Mouse (Mus musculus) midbrain, embryonic 14.5 days (tissue): ENCODE results near the gene Chrm3. TPM values are rescaled to one million over a fixed set of nuclear protein-coding genes. Genes with fewer than 3 reads are reported as not detected.

ENCODE experiments used
- ATAC-seq: fragments of 200-750 bp; cut with Nextera tagmentation; 2 replicates; pipeline ENCODE4 v1.8.0; 2017; ENCODE audit warnings: moderate number of reproducible peaks, moderate library complexity; ENCODE audit not compliant: low FRiP score, low TSS enrichment
- DNase-seq: peaks from one replicate; pipeline ENCODE4 v3.0.0-alpha.2; 2015
- H3K27ac ChIP-seq: fragments of 300-500 bp; sonication (generic); replicated peaks from 2 replicates; pipeline ENCODE4 v1.5.1; 2014; ENCODE audit warnings: mild to moderate bottlenecking, low read depth, low read length, moderate library complexity
- H3K27me3 ChIP-seq: fragments of 300-500 bp; sonication (generic); 2 replicates; pipeline ENCODE4 v1.6.1; 2014; ENCODE audit warnings: low read length, control low read depth, mixed read lengths; ENCODE audit not compliant: control insufficient read depth, insufficient read depth
- H3K36me3 ChIP-seq: fragments of 300-500 bp; sonication (generic); 2 replicates; pipeline ENCODE4 v1.6.1; 2014; ENCODE audit warnings: low read length, control low read depth; ENCODE audit not compliant: control insufficient read depth, insufficient read depth
- H3K4me1 ChIP-seq: fragments of 300-500 bp; sonication (generic); 2 replicates; pipeline ENCODE4 v1.6.1; 2014; ENCODE audit warnings: mild to moderate bottlenecking, antibody characterized with exemption, low read length, control low read depth; ENCODE audit not compliant: control insufficient read depth, insufficient read depth
- H3K4me2 ChIP-seq: fragments of 300-500 bp; sonication (generic); 2 replicates; pipeline ENCODE4 v1.6.1; 2014; ENCODE audit warnings: mild to moderate bottlenecking, low read length, moderate library complexity
- H3K4me3 ChIP-seq: fragments of 300-500 bp; sonication (generic); replicated peaks from 2 replicates; pipeline ENCODE4 v1.5.1; 2014; ENCODE audit warnings: low read depth, low read length
- H3K9ac ChIP-seq: fragments of 300-500 bp; sonication (generic); replicated peaks from 2 replicates; pipeline ENCODE4 v1.6.1; 2014; ENCODE audit warnings: mild to moderate bottlenecking, low read length, moderate library complexity
- H3K9me3 ChIP-seq: fragments of 300-500 bp; sonication (generic); 2 replicates; pipeline ENCODE4 v1.6.1; 2016; ENCODE audit warnings: low read length, control low read depth, mixed read lengths; ENCODE audit not compliant: control insufficient read depth
- WGBS: fragments of 180-500 bp; shearing (Covaris S2); extraction: QIAGEN DNeasy Blood & Tissue Kit; methylation state at CpG from one replicate; pipeline ENCODE4 v1.1.7; 2014; 5-methylcytosine and 5-hydroxymethylcytosine counted together
- polyA plus RNA-seq: library from polyadenylated mRNA; unstranded; fragments of >200 nt; fragmentation: Nextera tagmentation; extraction: Ambion mirVana; gene quantifications from 2 replicates; pipeline ENCODE4 v1.2.1, GENCODE M21; 2014

Gene Chrm3
- polyA plus RNA-seq, 1 experiment from 2014 or later: 2.7 TPM

DNA sequence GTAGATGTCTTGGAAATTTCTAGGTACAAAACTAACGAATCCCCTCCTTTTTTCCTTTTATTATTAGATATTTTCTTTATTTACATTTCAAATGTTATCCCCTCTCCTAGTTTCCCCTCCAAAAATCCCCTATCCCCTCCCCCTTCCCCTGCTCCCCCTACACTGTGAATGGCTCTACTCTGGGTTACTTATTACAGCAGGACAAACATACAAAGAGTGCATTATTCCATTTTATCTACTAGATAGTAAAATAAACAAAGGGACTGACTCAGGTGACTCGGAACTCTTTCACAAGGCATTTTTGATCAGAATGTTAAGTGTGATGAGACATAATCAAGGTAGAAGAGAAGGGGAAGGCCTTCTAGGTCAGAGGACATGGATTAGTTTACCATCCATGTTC, 148.5 kb downstream of the Chrm3 start:
- Histone ChIP-seq H3K27ac (no peak overlapping the region), H3K9ac (no peak overlapping the region), H3K4me2 (no peak overlapping the region), H3K4me3 (no peak overlapping the region), H3K36me3 (no peaks in the 10 kb centered on the region), H3K9me3 (no peaks in the 10 kb centered on the region), H3K27me3 (no peaks in the 10 kb centered on the region), H3K4me1 (no peaks in the 10 kb centered on the region)
- DNase-seq: no peak
- 86% methylated on average over 2 of the region's 2 CpGs for WGBS
- ATAC-seq: no peak

DNA sequence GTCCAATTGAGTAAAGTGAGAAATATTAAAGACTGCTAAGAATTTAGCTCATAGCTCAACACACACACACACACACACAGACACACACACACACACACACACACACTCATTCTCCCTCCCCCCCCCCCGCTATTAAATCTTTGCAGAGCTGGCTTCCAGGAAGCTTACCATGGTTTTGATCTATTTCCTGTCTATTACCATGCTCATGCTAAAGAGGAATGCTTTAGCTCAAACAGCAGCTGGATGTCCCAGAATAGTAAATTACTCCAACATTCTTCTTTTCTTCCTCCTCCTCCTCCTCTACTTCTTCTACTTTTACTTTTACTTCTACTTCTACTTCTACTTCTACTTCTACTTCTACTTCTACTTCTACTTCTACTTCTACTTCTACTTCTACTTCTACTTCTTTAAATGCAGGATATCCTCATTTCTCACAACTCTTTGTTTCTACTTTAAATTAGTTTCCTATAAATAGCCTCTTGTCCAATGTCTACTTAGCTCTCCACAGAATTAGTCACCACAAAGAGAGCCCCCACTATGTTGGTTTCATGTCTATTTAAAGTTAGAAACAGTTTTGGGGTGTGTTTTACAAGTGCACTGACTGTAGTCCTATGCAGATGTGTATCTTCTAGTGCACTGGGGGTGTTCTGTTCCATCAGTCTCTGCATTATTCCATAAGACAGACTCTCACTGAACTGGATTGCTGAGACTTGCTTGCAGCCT, 150.0 kb downstream of the Chrm3 start:
- 81% methylated on average over 1 of the region's 1 CpGs for WGBS

DNA sequence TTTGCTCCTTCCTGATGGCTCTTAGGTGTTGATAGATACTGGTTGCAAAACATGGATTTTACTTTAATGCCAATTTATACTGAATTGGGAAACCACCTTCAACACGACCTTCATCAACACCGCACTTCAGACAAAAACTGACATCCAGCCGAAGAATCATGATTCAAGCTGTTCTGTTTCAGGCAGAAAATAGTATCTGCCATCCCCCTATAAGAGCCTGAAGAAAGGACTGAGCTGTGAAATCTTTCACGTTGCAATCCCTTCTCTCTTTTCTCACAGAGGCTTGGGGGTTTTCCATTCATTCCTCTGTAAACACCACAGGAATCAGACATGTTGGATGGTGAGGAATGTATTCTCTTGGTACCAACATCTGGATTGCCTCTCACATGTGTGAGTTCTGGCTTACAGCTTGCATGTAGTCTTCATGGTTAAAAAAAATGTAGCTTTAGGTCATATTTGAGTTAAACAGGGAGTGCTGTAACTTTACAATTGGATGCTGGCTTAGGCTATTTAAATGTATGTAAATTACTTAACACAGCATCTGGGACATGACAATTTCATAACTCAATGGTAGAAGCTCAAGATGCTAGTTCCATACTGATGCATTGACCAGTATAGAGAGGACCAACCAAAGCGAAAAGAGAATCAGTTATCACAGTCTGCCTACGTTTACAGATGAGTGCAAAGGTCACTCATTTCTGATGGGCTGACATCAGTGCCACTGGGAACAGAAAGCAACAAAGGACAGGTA, 161.3 kb downstream of the Chrm3 start:
- WGBS: 81% methylated on average over 6 of the region's 6 CpGs
- H3K27ac ChIP-seq: no peak overlapping the region
- no peak overlapping the region for H3K9ac ChIP-seq
- ATAC-seq (no peak), DNase-seq (no peak)
- no peak overlapping the region for H3K4me2 ChIP-seq
- H3K4me1 ChIP-seq: no peaks in the 10 kb centered on the region
- H3K36me3 ChIP-seq: no peaks in the 10 kb centered on the region
- no peak overlapping the region for H3K4me3 ChIP-seq
- no peaks in the 10 kb centered on the region for H3K27me3 ChIP-seq
- H3K9me3 ChIP-seq: no peaks in the 10 kb centered on the region

More for the DNA sequence above, 150.0 kb downstream of the Chrm3 start:
- no peaks in the 10 kb centered on the region for H3K4me1 ChIP-seq
- H3K9ac ChIP-seq: no peak overlapping the region
- H3K9me3 ChIP-seq: no peaks in the 10 kb centered on the region
- ATAC-seq: no peak
- DNase-seq: no peak
- H3K27ac ChIP-seq: no peak overlapping the region
- no peaks in the 10 kb centered on the region for H3K36me3 ChIP-seq
- no peaks in the 10 kb centered on the region for H3K27me3 ChIP-seq
- no peak overlapping the region for H3K4me2 ChIP-seq
- no peak overlapping the region for H3K4me3 ChIP-seq

DNA sequence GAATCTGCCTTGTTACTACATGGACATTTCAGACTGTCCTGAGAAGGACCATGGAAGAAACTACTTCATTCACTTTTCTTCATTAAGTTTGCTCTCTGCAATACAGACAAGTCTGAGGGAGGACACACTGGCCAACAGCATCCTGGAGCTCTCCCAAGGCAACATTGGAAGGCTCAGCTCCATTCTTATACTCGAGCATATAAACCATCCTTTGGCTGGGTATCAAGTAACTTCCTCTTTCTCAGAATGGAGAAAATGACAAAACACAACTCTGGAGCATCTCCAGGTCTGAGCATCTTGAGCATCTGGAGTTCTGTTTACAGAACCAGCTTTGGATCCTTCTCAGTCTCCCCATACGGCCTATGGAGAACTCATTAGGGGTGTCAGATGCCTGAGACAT, 170.8 kb downstream of the Chrm3 start:
- H3K4me3 ChIP-seq: no peak overlapping the region
- no peaks in the 10 kb centered on the region for H3K4me1 ChIP-seq
- no peak overlapping the region for H3K27ac ChIP-seq
- DNase-seq: no peak
- ATAC-seq: no peak
- WGBS: 74% methylated on average over 2 of the region's 2 CpGs
- H3K27me3 ChIP-seq: no peaks in the 10 kb centered on the region
- H3K4me2 ChIP-seq: no peak overlapping the region
- H3K36me3 ChIP-seq: no peaks in the 10 kb centered on the region
- H3K9me3 ChIP-seq: no peaks in the 10 kb centered on the region
- no peak overlapping the region for H3K9ac ChIP-seq

DNA sequence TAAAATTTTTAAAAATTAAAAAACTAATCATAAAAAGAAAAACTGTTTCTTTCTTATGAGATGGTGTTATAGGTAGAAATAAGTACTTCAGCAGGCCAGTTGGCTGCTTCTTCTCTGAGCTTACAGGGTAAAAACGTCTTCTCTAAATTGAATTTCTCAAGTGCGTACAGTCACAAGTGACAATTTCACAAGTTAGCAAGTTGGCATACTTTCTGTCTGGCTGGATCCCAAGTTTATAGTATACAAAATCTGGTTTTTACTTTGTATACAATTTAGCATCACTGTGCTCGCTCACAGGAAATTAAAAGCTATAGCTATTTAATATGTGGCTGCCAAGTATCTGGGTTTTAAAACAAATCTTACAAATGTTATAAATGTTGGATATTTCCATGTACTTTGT, 172.7 kb downstream of the Chrm3 start:
- Histone ChIP-seq H3K27ac (no peak overlapping the region), H3K4me3 (no peak overlapping the region), H3K36me3 (no peaks in the 10 kb centered on the region), H3K9ac (no peak overlapping the region), H3K27me3 (no peaks in the 10 kb centered on the region), H3K9me3 (no peaks in the 10 kb centered on the region), H3K4me2 (no peak overlapping the region), H3K4me1 (no peaks in the 10 kb centered on the region)
- ATAC-seq (no peak), DNase-seq (no peak)
- 92% methylated on average over 3 of the region's 3 CpGs for WGBS

DNA sequence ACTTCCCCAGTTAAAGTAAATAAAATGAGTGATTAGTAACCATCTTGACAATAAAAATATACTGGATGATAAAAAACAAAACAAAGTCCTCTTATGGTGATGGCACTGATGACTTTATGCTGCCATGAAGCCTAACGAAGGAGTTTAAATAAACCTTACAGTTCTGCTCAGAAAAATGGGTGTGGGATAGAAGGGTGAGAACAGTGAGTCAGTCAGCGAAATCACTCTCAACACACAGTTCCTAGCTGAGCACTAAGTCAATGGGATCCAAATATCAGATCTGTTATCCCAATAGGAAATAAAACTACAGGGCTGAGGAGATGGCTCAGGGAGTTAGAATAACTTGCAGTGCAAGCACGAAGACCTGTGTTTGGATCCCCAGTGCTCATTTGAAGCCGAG, 176.8 kb downstream of the Chrm3 start:
- H3K9me3 ChIP-seq: no peaks in the 10 kb centered on the region
- no peak overlapping the region for H3K27ac ChIP-seq
- no peaks in the 10 kb centered on the region for H3K27me3 ChIP-seq
- DNase-seq (no peak), ATAC-seq (no peak)
- no peak overlapping the region for H3K4me2 ChIP-seq
- no peak overlapping the region for H3K9ac ChIP-seq
- H3K36me3 ChIP-seq: no peaks in the 10 kb centered on the region
- H3K4me3 ChIP-seq: no peak overlapping the region
- 91% methylated on average over 4 of the region's 4 CpGs for WGBS
- H3K4me1 ChIP-seq: no peaks in the 10 kb centered on the region

DNA sequence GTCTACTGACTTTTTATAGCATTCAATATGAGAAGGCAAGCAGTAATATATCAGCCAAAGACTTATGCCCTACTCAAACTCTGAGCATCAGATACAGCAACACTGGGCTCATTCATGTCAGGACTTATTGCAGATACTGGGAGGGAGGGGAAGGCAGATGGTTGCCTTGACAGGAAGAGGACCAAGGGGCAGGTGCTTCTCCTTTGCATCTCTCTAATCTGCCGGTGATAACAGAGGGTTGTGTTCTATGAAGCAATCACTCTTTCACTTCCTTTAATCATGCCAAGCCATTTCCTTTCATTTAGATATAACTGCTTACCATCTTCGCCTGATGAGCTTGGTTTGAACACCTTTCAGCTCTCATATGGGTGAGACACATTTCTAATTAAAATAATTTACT, 177.9 kb downstream of the Chrm3 start:
- no peak overlapping the region for H3K27ac ChIP-seq
- DNase-seq: no peak
- 78% methylated on average over 2 of the region's 2 CpGs for WGBS
- H3K9me3 ChIP-seq: no peaks in the 10 kb centered on the region
- no peaks in the 10 kb centered on the region for H3K36me3 ChIP-seq
- no peak overlapping the region for H3K4me3 ChIP-seq
- ATAC-seq: no peak
- H3K9ac ChIP-seq: no peak overlapping the region
- H3K4me2 ChIP-seq: no peak overlapping the region
- H3K27me3 ChIP-seq: no peaks in the 10 kb centered on the region
- H3K4me1 ChIP-seq: no peaks in the 10 kb centered on the region

DNA sequence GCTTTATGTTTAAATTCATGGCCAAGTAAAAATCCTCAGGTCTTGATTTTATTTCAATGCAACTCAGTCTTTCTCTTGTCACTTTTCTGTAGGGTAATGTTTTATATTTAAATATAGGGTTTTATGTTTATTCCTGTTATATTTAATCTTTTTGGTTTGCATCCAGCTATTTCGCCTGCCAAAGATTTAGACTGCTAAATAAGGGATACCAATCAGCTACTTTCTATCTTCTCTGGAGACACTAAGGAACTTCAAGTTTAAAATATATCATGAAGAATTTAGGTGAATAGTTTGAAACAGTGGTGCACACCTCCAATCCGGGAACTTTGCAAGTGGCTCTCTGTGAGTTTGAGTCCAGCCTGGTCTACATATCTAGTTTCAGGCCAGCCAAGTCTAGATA, 190.1 kb downstream of the Chrm3 start:
- Histone ChIP-seq H3K4me1 (no peaks in the 10 kb centered on the region), H3K27ac (no peak overlapping the region), H3K9ac (no peak overlapping the region), H3K4me2 (no peak overlapping the region), H3K9me3 (no peaks in the 10 kb centered on the region), H3K36me3 (no peaks in the 10 kb centered on the region), H3K27me3 (no peaks in the 10 kb centered on the region), H3K4me3 (no peak overlapping the region)
- WGBS: 92% methylated on average over 2 of the region's 2 CpGs
- DNase-seq: no peak
- ATAC-seq: no peak

DNA sequence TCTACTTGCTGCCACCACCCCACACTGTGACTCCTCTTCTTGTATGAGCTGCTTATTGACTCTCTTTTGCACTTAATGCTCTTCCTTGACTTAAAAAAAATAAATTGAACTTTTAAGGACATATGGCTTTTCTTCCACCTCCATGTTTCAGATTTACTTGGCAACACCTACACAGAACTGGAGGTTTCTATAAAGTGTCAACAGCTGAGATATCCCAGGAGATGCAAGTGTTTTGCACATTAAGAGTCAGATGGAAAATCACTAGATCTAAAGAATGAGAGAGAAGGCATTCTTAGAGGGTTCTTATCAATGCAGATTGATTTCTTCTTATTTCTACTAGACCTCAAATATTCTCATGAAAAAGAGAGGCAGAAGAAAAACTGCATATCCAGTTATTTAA, 197.3 kb downstream of the Chrm3 start:
- Histone ChIP-seq H3K36me3 (no peaks in the 10 kb centered on the region), H3K4me3 (no peak overlapping the region), H3K4me2 (no peak overlapping the region), H3K9ac (no peak overlapping the region), H3K4me1 (no peaks in the 10 kb centered on the region), H3K27me3 (no peaks in the 10 kb centered on the region), H3K27ac (no peak overlapping the region), H3K9me3 (no peaks in the 10 kb centered on the region)
- no peak for ATAC-seq
- no peak for DNase-seq
